Mouse (Mus musculus): ENCODE results near the gene Fxyd4.

The Fxyd4 gene

DNA sequence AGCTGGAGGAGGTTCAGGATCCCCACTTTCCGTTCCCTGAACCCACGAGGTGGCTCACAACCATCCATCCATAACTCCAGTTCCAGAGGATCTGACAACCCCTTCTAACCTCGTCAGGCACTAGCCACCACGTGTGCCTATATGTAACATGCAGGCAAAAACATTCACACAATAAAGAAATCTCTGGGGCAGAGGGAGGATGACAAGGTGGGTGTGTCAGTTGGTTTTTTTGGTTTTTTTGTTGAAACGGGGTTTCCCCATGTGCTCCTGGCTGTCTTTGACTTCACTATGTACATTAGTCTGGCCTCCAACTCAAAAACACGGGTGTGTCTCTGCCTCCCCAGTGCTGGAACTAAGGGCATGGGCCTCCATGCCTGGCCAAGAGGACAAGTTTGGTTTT lies 47.2 kb downstream of the Fxyd4 start:
- no peak for DNase-seq (ENCODE audit: low spot score in 2 of 2)

DNA sequence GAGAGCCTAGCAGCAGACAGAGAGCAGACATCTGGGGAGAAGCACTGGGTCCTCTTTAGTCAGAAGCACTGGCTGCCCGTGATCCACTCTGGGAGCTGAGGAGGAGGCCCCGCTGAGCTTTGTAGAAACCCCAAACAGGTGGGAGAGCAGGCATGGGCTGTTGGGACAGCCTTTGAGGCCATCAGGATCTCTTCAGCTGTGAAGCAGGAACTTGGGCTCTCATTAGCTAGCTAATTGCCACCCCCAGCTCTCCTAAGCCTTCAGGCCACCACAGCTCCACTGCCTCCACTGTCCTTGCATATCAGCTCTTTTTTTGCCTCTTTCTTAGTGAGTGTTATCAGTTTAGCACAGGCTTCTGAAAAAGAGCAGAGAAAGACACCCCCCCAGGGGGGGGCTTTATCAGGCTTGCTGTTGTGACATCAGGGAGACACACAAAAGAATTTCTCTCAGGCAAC lies 48.8 kb downstream of the Fxyd4 start:
- DNase-seq (ENCODE audit: low spot score in 2 of 2): no peak

DNA sequence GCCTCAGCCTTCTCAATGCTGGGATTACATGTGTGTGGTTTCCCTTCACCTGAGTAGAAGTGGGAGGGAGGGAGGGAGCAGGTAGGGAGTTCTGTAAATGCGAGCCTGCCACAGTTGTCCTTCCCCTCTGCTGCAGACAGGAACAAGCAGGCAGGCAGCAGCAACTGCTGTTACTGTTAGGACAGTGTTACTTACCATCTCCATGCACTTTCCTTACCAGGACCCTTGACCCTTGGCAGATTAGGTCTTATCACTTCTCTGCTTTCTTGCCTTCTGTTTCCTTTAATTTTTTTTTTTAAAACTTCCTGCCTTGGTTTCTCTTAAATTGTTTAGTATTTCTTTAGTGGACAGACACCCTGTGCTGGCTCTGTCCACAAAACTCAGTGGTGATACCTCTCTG lies 49.5 kb downstream of the Fxyd4 start:
- no peak for DNase-seq (ENCODE audit: low spot score in 2 of 2)

DNA sequence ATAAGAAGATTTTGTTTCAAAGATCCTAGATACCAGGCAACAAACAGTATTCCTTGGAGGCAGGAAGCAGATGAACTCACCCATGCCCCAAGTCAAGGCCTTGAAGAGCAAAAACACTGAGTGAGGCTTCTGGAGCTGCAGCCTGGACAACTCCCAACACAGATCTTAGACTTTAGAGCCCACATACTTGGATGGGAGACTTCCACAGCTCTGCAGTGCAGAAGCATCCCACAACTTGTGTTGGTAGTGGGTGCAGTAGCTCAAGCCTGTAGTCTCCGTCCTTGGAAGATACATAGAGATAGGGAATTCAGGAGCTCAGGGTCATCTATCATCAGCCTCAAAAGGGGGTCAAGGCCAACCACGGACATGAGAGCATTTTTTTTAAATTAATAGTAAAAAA lies 51.5 kb downstream of the Fxyd4 start:
- no peak for DNase-seq (ENCODE audit: low spot score in 2 of 2)

Data from frontal cortex, postnatal 25 days (tissue).